In genomic region chr12:109416681-109417080, GRCm38 (mm10) we compare ENCODE assay signal across 19 mouse cellular contexts. TPM values are rescaled to one million over a fixed set of nuclear protein-coding genes. Genes with fewer than 3 reads are reported as not detected.
DNase-seq lines count a peak whose midpoint lies in the region; ATAC-seq and TF ChIP-seq lines count a peak whose summit lies in the region.
"Had no signal": no experiment of that assay in that cellular context is flagged by ENCODE, and none has a peak within 500 bp of the region (broad histone marks: within the 10 kb centered on the region; RNA-seq: fewer than 3 reads in every experiment).

No protein-coding gene starts in this region.

- no peak overlapping the region for H3K4me3 ChIP-seq in heart, embryonic 13.5 days
- no peak overlapping the region for H3K4me3 ChIP-seq in lung, embryonic 14.5 days (ENCODE audit: low read depth, low read length)
- no peak overlapping the region for H3K4me3 ChIP-seq in intestine, embryonic 15.5 days (replicated peaks)
- no peak overlapping the region for H3K4me3 ChIP-seq in stomach, embryonic 15.5 days (replicated peaks)
- H3K4me3 ChIP-seq: forebrain, embryonic 15.5 days; midbrain, embryonic 12.5 days; neural tube, embryonic 12.5 days had no signal

- no peaks in the 10 kb centered on the region for H3K36me3 ChIP-seq in heart, embryonic 13.5 days
- H3K36me3 ChIP-seq in lung, embryonic 14.5 days (ENCODE audit: insufficient read depth), result no peaks in the 10 kb centered on the region
- no peaks in the 10 kb centered on the region for H3K36me3 ChIP-seq in intestine, embryonic 15.5 days
- no peaks in the 10 kb centered on the region for H3K36me3 ChIP-seq in stomach, embryonic 15.5 days
- H3K36me3 ChIP-seq: forebrain, embryonic 15.5 days; midbrain, embryonic 12.5 days; neural tube, embryonic 12.5 days had no signal

- 87% methylated on average over 5 of the region's 5 CpGs for WGBS in heart, embryonic 13.5 days
- WGBS in lung, embryonic 14.5 days, result 74% methylated on average over 5 of the region's 5 CpGs
- WGBS in intestine, embryonic 15.5 days, result 62% methylated on average over 5 of the region's 5 CpGs
- 61% methylated on average over 5 of the region's 5 CpGs for WGBS in stomach, embryonic 15.5 days

- no peak for ATAC-seq in heart, embryonic 13.5 days (ENCODE audit: extremely low read depth, insufficient number of reproducible peaks, low FRiP score, low TSS enrichment)
- ATAC-seq in lung, embryonic 14.5 days (ENCODE audit: insufficient read depth), result no peak
- ATAC-seq in intestine, embryonic 15.5 days, result no peak
- no peak for ATAC-seq in stomach, embryonic 15.5 days (ENCODE audit: insufficient read depth, low FRiP score, low read depth)

- peaks cover 54% of the 10 kb centered on the region for H3K4me1 ChIP-seq in heart, embryonic 13.5 days
- H3K4me1 ChIP-seq in lung, embryonic 14.5 days (ENCODE audit: insufficient read depth), result peaks cover 31% of the 10 kb centered on the region
- peaks cover 50% of the 10 kb centered on the region for H3K4me1 ChIP-seq in intestine, embryonic 15.5 days (replicated peaks)
- H3K4me1 ChIP-seq in stomach, embryonic 15.5 days, result peaks cover 58% of the 10 kb centered on the region

- no peak for DNase-seq in heart, postnatal 14 days
- DNase-seq in lung, embryonic 14.5 days, result no peak
- DNase-seq in lung, postnatal 14 days, result no peak
- DNase-seq in adrenal gland, adult (ENCODE audit: inconsistent age in 2 of 2, low spot score in 1 of 2), result no peak
- DNase-seq in gastrocnemius, postnatal 4 days (ENCODE audit: low spot score in 2 of 2), result no peak
- DNase-seq: B cell, adult 2 months; cerebellum, postnatal 25 days; kidney, postnatal 25 days; layer of hippocampus, postnatal 36 days; lung, postnatal 36 days; right cerebral cortex, adult 18-20 months; spleen, adult 18-20 months had no signal

- no peaks in the 10 kb centered on the region for H3K9me3 ChIP-seq in heart, embryonic 13.5 days
- H3K9me3 ChIP-seq in lung, embryonic 14.5 days (ENCODE audit: low read depth, low read length), result no peaks in the 10 kb centered on the region
- no peaks in the 10 kb centered on the region for H3K9me3 ChIP-seq in intestine, embryonic 15.5 days
- H3K9me3 ChIP-seq in stomach, embryonic 15.5 days, result no peaks in the 10 kb centered on the region
- H3K9me3 ChIP-seq: forebrain, embryonic 15.5 days; midbrain, embryonic 12.5 days; neural tube, embryonic 12.5 days had no signal

- H3K27me3 ChIP-seq in heart, embryonic 13.5 days (replicated peaks), result no peaks in the 10 kb centered on the region
- H3K27me3 ChIP-seq in lung, embryonic 14.5 days (ENCODE audit: insufficient read depth, low read length), result no peaks in the 10 kb centered on the region
- H3K27me3 ChIP-seq in intestine, embryonic 15.5 days (replicated peaks), result no peaks in the 10 kb centered on the region
- no peaks in the 10 kb centered on the region for H3K27me3 ChIP-seq in stomach, embryonic 15.5 days (replicated peaks)
- H3K27me3 ChIP-seq: forebrain, embryonic 15.5 days; neural tube, embryonic 12.5 days had no signal

- intact Hi-C loops in heart, postnatal 14 days (cut with DNase I), result no loop called here

- H3K4me2 ChIP-seq in heart, embryonic 13.5 days, result no peak overlapping the region
- H3K4me2 ChIP-seq in lung, embryonic 14.5 days, result no peak overlapping the region
- no peak overlapping the region for H3K4me2 ChIP-seq in intestine, embryonic 15.5 days (replicated peaks)
- H3K4me2 ChIP-seq in stomach, embryonic 15.5 days, result no peak overlapping the region
- H3K4me2 ChIP-seq: forebrain, embryonic 15.5 days; midbrain, embryonic 12.5 days; neural tube, embryonic 12.5 days had no signal

- no peak for TF ChIP-seq CTCF in lung, embryonic 14.5 days (IDR thresholded peaks at IDR 0.05; ENCODE audit: low read depth)

- peak overlapping the region; percentile 84; the same call in 1 of the 2 replicates for H3K27ac ChIP-seq in heart, embryonic 13.5 days (replicated peaks)
- H3K27ac ChIP-seq in lung, embryonic 14.5 days (ENCODE audit: low read depth), result peak overlapping the region; percentile 64; the same call in 1 of the 2 replicates
- H3K27ac ChIP-seq in intestine, embryonic 15.5 days, result peak overlapping the region; percentile 89
- peak overlapping the region; percentile 96 for H3K27ac ChIP-seq in stomach, embryonic 15.5 days
- H3K27ac ChIP-seq: forebrain, embryonic 15.5 days; liver, embryonic 14.5 days had no signal

- H3K9ac ChIP-seq in heart, embryonic 13.5 days, result peak overlapping the region; percentile 16; the same call in 1 of the 2 replicates
- no peak overlapping the region for H3K9ac ChIP-seq in lung, embryonic 14.5 days
- H3K9ac ChIP-seq in intestine, embryonic 15.5 days, result no peak overlapping the region
- H3K9ac ChIP-seq in stomach, embryonic 15.5 days, result no peak overlapping the region
- H3K9ac ChIP-seq: forebrain, embryonic 15.5 days; liver, embryonic 14.5 days had no signal

RNA-seq across cellular contexts. Expression of gene Dlk1, which starts 35.9 kb away (rescaled TPM):
- 103 and 130 TPM in 2 replicates for polyA plus RNA-seq in heart, embryonic 13.5 days (2015; fragmentation: Nextera tagmentation; extraction: Ambion mirVana)
- 1 to 10 TPM; 2.7 to 3.1 TPM for total RNA-seq in heart, postnatal 14 days (2021)
- 468 and 481 TPM in 2 replicates for polyA plus RNA-seq in lung, embryonic 14.5 days (2014; fragmentation: Nextera tagmentation; extraction: Ambion mirVana)
- polyA plus RNA-seq in intestine, embryonic 15.5 days (2015; fragmentation: Nextera tagmentation; extraction: Ambion mirVana), result 364 and 395 TPM in 2 replicates
- 487 and 492 TPM in 2 replicates for polyA plus RNA-seq in stomach, embryonic 15.5 days (2015; fragmentation: Nextera tagmentation; extraction: Ambion mirVana)
- 1,000 to 10,000 TPM; 4,057 to 4,187 TPM for total RNA-seq in gastrocnemius, postnatal 4 days (2021)
